Comparison of ENCODE assay signal across 8 mouse cellular contexts in the genomic region with DNA sequence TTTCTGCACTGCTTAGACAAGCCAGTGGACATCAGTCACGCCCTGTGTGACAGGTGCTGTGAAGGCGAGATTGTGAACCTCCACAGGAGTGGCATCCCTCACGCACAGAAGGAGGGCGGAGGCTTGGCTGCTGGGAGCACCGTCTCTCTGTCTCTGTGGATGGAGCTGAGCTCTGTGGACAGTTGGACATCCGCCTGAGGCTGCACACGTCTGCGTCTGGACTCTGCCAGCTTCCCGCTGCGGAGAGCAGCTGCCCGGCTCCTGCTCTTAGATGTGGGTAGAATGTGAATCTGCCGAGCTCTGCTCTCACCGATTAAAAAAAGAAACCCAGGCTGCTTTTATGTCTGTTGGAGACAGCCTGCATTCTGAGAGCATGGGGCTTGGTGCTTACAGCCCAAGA.
DNase-seq lines count a peak whose midpoint lies in the region; ATAC-seq lines count a peak whose summit lies in the region.

No protein-coding gene starts in this region.

- no peaks in the 10 kb centered on the region for H3K27me3 ChIP-seq in hindbrain, embryonic 12.5 days
- no peaks in the 10 kb centered on the region for H3K27me3 ChIP-seq in intestine, embryonic 15.5 days (replicated peaks)

- no peaks in the 10 kb centered on the region for H3K9me3 ChIP-seq in hindbrain, embryonic 12.5 days (replicated peaks)
- H3K9me3 ChIP-seq in intestine, embryonic 15.5 days = no peaks in the 10 kb centered on the region

- H3K27ac ChIP-seq in hindbrain, embryonic 12.5 days = peak overlapping the region; percentile 72; the same call in 1 of the 2 replicates
- H3K27ac ChIP-seq in intestine, embryonic 15.5 days = no peak overlapping the region

- WGBS in hindbrain, embryonic 12.5 days = 43% methylated on average over 13 of the region's 13 CpGs
- WGBS in intestine, embryonic 15.5 days = 38% methylated on average over 13 of the region's 13 CpGs

- H3K9ac ChIP-seq in hindbrain, embryonic 12.5 days = no peak overlapping the region
- H3K9ac ChIP-seq in intestine, embryonic 15.5 days = no peak overlapping the region

- peaks cover 38% of the 10 kb centered on the region for H3K4me1 ChIP-seq in hindbrain, embryonic 12.5 days
- no peaks in the 10 kb centered on the region for H3K4me1 ChIP-seq in intestine, embryonic 15.5 days (replicated peaks)

- peak; percentile 49 for ATAC-seq in hindbrain, embryonic 12.5 days (ENCODE audit: low FRiP score)
- no peak for ATAC-seq in intestine, embryonic 15.5 days

- H3K4me2 ChIP-seq in hindbrain, embryonic 12.5 days (replicated peaks) = no peak overlapping the region
- H3K4me2 ChIP-seq in intestine, embryonic 15.5 days (replicated peaks) = no peak overlapping the region

- peak; percentile 49 for DNase-seq in brain, embryonic 18.5 days (ENCODE audit: low read depth, low spot score)
- DNase-seq in cerebellum, adult 9-10 months = peak; percentile 93
- peak; percentile 95 for DNase-seq in left cerebral cortex, postnatal 4 days
- DNase-seq in spleen, postnatal 10 days (ENCODE audit: low spot score in 2 of 2) = no peak
- DNase-seq in thymus, postnatal 10 days (ENCODE audit: low spot score in 2 of 2) = no peak
- DNase-seq in ovary, postnatal 36 days (ENCODE audit: low spot score) = no peak

- no peak overlapping the region for H3K4me3 ChIP-seq in hindbrain, embryonic 12.5 days
- H3K4me3 ChIP-seq in intestine, embryonic 15.5 days (replicated peaks) = no peak overlapping the region

- no peaks in the 10 kb centered on the region for H3K36me3 ChIP-seq in hindbrain, embryonic 12.5 days
- H3K36me3 ChIP-seq in intestine, embryonic 15.5 days = no peaks in the 10 kb centered on the region

- intact Hi-C loops in left cerebral cortex, postnatal 4 days (cut with DNase I) = no loop called here

Comparison
In these comparisons a context has a peak if more than half of its experiments do, and no peak if none do; other contexts are left out.
1. DNase-seq: peak in brain, embryonic 18.5 days (single experiment), cerebellum, adult 9-10 months (single experiment) and left cerebral cortex, postnatal 4 days (single experiment); none in spleen, postnatal 10 days (0 of 2), thymus, postnatal 10 days (0 of 2) and ovary, postnatal 36 days (single experiment).